9 mouse cellular contexts compared by ENCODE assay signal in genomic region chr14:54254670-54255202, GRCm38 (mm10). TPM values are rescaled to one million over a fixed set of nuclear protein-coding genes. Genes with fewer than 3 reads are reported as not detected.
DNase-seq lines count a peak whose midpoint lies in the region; ATAC-seq lines count a peak whose summit lies in the region.
"Had no signal": no experiment of that assay in that cellular context is flagged by ENCODE, and none has a peak within 500 bp of the region (broad histone marks: within the 10 kb centered on the region; RNA-seq: fewer than 3 reads in every experiment).

No protein-coding gene starts in this region.

- no peak for ATAC-seq in heart, embryonic 13.5 days (ENCODE audit: extremely low read depth, insufficient number of reproducible peaks, low FRiP score, low TSS enrichment)
- no peak for ATAC-seq in hindbrain, embryonic 12.5 days (ENCODE audit: low FRiP score)

- no peaks in the 10 kb centered on the region for H3K9me3 ChIP-seq in heart, embryonic 13.5 days
- H3K9me3 ChIP-seq in hindbrain, embryonic 12.5 days (replicated peaks) = no peaks in the 10 kb centered on the region
- no peaks in the 10 kb centered on the region for H3K9me3 ChIP-seq in midbrain, embryonic 10.5 days (replicated peaks)

- WGBS in heart, embryonic 13.5 days = 40% methylated on average over 12 of the region's 12 CpGs
- 74% methylated on average over 12 of the region's 12 CpGs for WGBS in hindbrain, embryonic 12.5 days
- 69% methylated on average over 12 of the region's 12 CpGs for WGBS in midbrain, embryonic 10.5 days

- peak overlapping the region; percentile 85 for H3K4me3 ChIP-seq in heart, embryonic 13.5 days
- H3K4me3 ChIP-seq in hindbrain, embryonic 12.5 days = peak overlapping the region; percentile 74
- peak overlapping the region; percentile 68 for H3K4me3 ChIP-seq in midbrain, embryonic 10.5 days

- no peak for DNase-seq in heart, postnatal 14 days
- peak; percentile 18 for DNase-seq in c-Kit-positive CD71-positive TER-119-positive erythroid progenitor cells, embryonic 14.5 days (ENCODE audit: low spot score)
- no peak for DNase-seq in midbrain, embryonic 10.5 days (ENCODE audit: low spot score)
- DNase-seq in layer of hippocampus, adult 8-10 months (ENCODE audit: low spot score in 2 of 2) = no peak
- no peak for DNase-seq in cerebellum, postnatal 4 days (ENCODE audit: low spot score in 2 of 2)
- no peak for DNase-seq in adrenal gland, postnatal 4 days (ENCODE audit: low spot score in 2 of 2)
- DNase-seq: cerebellum, adult 2 months had no signal

- H3K36me3 ChIP-seq in heart, embryonic 13.5 days = peaks cover 10% of the 10 kb centered on the region
- H3K36me3 ChIP-seq in hindbrain, embryonic 12.5 days = no peaks in the 10 kb centered on the region
- 0 out of 2 replicates have a peak, but pooled peaks cover 3% of the 10 kb centered on the region for H3K36me3 ChIP-seq in midbrain, embryonic 10.5 days

- H3K4me1 ChIP-seq in heart, embryonic 13.5 days = peaks cover 48% of the 10 kb centered on the region
- H3K4me1 ChIP-seq in hindbrain, embryonic 12.5 days = peaks cover 44% of the 10 kb centered on the region
- H3K4me1 ChIP-seq in midbrain, embryonic 10.5 days = peaks cover 48% of the 10 kb centered on the region

- H3K27me3 ChIP-seq in heart, embryonic 13.5 days (replicated peaks) = no peaks in the 10 kb centered on the region
- H3K27me3 ChIP-seq in hindbrain, embryonic 12.5 days = no peaks in the 10 kb centered on the region
- 0 out of 2 replicates have a peak, but pooled peaks cover 5% of the 10 kb centered on the region for H3K27me3 ChIP-seq in midbrain, embryonic 10.5 days (ENCODE audit: low read depth, poor library complexity, severe bottlenecking)

- peak overlapping the region; percentile 92 for H3K27ac ChIP-seq in heart, embryonic 13.5 days (replicated peaks)
- no peak overlapping the region for H3K27ac ChIP-seq in hindbrain, embryonic 12.5 days
- H3K27ac ChIP-seq in midbrain, embryonic 10.5 days (replicated peaks) = peak overlapping the region; percentile 83

- H3K4me2 ChIP-seq in heart, embryonic 13.5 days = peak overlapping the region; percentile 79
- H3K4me2 ChIP-seq in hindbrain, embryonic 12.5 days (replicated peaks) = peak overlapping the region; percentile 82

- H3K9ac ChIP-seq in heart, embryonic 13.5 days = peak overlapping the region; percentile 87
- H3K9ac ChIP-seq in hindbrain, embryonic 12.5 days = no peak overlapping the region

- intact Hi-C loops in heart, postnatal 14 days (cut with DNase I) = loop anchor here (5.0 to 10.0 kb wide), 3 partner anchors 108 to 838 kb away; partner anchors contain the start of genes Oxa1l, Prmt5, Thtpa and Zfhx2

RNA-seq across cellular contexts. Expression of gene Abhd4, which starts 0.7 kb away (rescaled TPM):
- 85.8 and 87.0 TPM in 2 replicates for polyA plus RNA-seq in heart, embryonic 13.5 days (2015; fragmentation: Nextera tagmentation; extraction: Ambion mirVana)
- total RNA-seq in heart, postnatal 14 days (2021) = 10 to 100 TPM; 46.7 to 50.7 TPM
- polyA plus RNA-seq in hindbrain, embryonic 12.5 days (2016; fragmentation: Nextera tagmentation; extraction: Ambion mirVana) = 44.0 and 47.7 TPM in 2 replicates
- polyA plus RNA-seq in midbrain, embryonic 10.5 days (2016; fragmentation: Nextera tagmentation; extraction: Ambion mirVana) = 36.7 and 41.5 TPM in 2 replicates
- 10 to 100 TPM; 51.6 to 78.9 (median 60.2) TPM for total RNA-seq in layer of hippocampus, adult 8-10 months (2022)
- 100 to 1,000 TPM; 351 to 353 TPM for total RNA-seq in adrenal gland, postnatal 4 days (2021)

RNA-seq across cellular contexts. Expression of gene Dad1, which starts 0.8 kb away (rescaled TPM):
- polyA plus RNA-seq in heart, embryonic 13.5 days (2015; fragmentation: Nextera tagmentation; extraction: Ambion mirVana) = 391 and 412 TPM in 2 replicates
- 100 to 1,000 TPM; 104 TPM for total RNA-seq in heart, postnatal 14 days (2021)
- 238 and 259 TPM in 2 replicates for polyA plus RNA-seq in hindbrain, embryonic 12.5 days (2016; fragmentation: Nextera tagmentation; extraction: Ambion mirVana)
- 242 and 244 TPM in 2 replicates for polyA plus RNA-seq in midbrain, embryonic 10.5 days (2016; fragmentation: Nextera tagmentation; extraction: Ambion mirVana)
- total RNA-seq in layer of hippocampus, adult 8-10 months (2022) = 100 to 1,000 TPM; 107 to 132 (median 119) TPM
- total RNA-seq in adrenal gland, postnatal 4 days (2021) = 100 to 1,000 TPM; 195 to 211 TPM

RNA-seq across cellular contexts. Expression of gene Olfr49, which starts 30.0 kb away (rescaled TPM):
- polyA plus RNA-seq in heart, embryonic 13.5 days (2015; fragmentation: Nextera tagmentation; extraction: Ambion mirVana) = not detected in 2 replicates
- not detected for total RNA-seq in heart, postnatal 14 days (2021)
- polyA plus RNA-seq in hindbrain, embryonic 12.5 days (2016; fragmentation: Nextera tagmentation; extraction: Ambion mirVana) = not detected in 2 replicates
- not detected in 2 replicates for polyA plus RNA-seq in midbrain, embryonic 10.5 days (2016; fragmentation: Nextera tagmentation; extraction: Ambion mirVana)
- total RNA-seq in layer of hippocampus, adult 8-10 months (2022) = not detected
- not detected for total RNA-seq in adrenal gland, postnatal 4 days (2021)
- polyA plus RNA-seq: cerebellum, adult 2 months had no signal

Comparison
In these comparisons a context has a peak if more than half of its experiments do, and no peak if none do; other contexts are left out.
1. RNA of gene Abhd4, which starts 0.7 kb away (total RNA-seq): 351 to 353 TPM in adrenal gland, postnatal 4 days; 51.6 to 78.9 TPM in layer of hippocampus, adult 8-10 months and 46.7 to 50.7 TPM in heart, postnatal 14 days; every median in the first group is over 4 times any median in the second.
2. Peak in every context shown above with its lines, with median percentiles within 50 percentile points of each other: H3K4me3 ChIP-seq.